Mouse (Mus musculus) limb, embryonic 15.5 days (tissue): ENCODE measurements around the gene Acta2. TPM values are rescaled to one million over a fixed set of nuclear protein-coding genes. Genes with fewer than 3 reads are reported as not detected.

Experiments used
- ATAC-seq: fragments of 200-750 bp; cut with Nextera tagmentation; 2 replicates; pipeline ENCODE4 v1.8.0; 2017; ENCODE audit warnings: low read depth, moderate TSS enrichment; ENCODE audit not compliant: insufficient number of reproducible peaks, low FRiP score, low TSS enrichment
- H3K27ac ChIP-seq: fragments of 300-500 bp; sonication (generic); 2 replicates; pipeline ENCODE4 v1.5.1; 2015; ENCODE audit warnings: moderate library complexity, mild to moderate bottlenecking, inconsistent platforms
- H3K27me3 ChIP-seq: fragments of 300-500 bp; sonication (generic); 2 replicates; pipeline ENCODE4 v1.6.1; 2015; ENCODE audit warnings: inconsistent platforms
- H3K36me3 ChIP-seq: fragments of 300-500 bp; sonication (generic); 2 replicates; pipeline ENCODE4 v1.6.1; 2015; ENCODE audit warnings: inconsistent platforms
- H3K4me1 ChIP-seq: fragments of 300-500 bp; sonication (generic); 2 replicates; pipeline ENCODE4 v1.6.1; 2015; ENCODE audit warnings: inconsistent platforms
- H3K4me2 ChIP-seq: fragments of 300-500 bp; sonication (generic); 2 replicates; pipeline ENCODE4 v1.6.1; 2015; ENCODE audit warnings: mild to moderate bottlenecking, inconsistent platforms
- H3K4me3 ChIP-seq: fragments of 300-500 bp; sonication (generic); 2 replicates; pipeline ENCODE4 v1.5.1; 2015; ENCODE audit warnings: mild to moderate bottlenecking, inconsistent platforms
- H3K9ac ChIP-seq: fragments of 300-500 bp; sonication (generic); 2 replicates; pipeline ENCODE4 v1.6.1; 2015; ENCODE audit warnings: inconsistent platforms
- H3K9me3 ChIP-seq: fragments of 300-500 bp; sonication (generic); 2 replicates; pipeline ENCODE4 v1.6.1; 2016; ENCODE audit warnings: inconsistent platforms
- WGBS: fragments of 180-500 bp; shearing (Covaris S2); methylation state at CpG from one replicate; pipeline ENCODE4 v1.1.7; 2015; 5-methylcytosine and 5-hydroxymethylcytosine counted together
- polyA plus RNA-seq: library from polyadenylated mRNA; unstranded; fragments of >200 nt; fragmentation: Nextera tagmentation; extraction: Ambion mirVana; gene quantifications from 2 replicates; pipeline ENCODE4 v1.2.1, GENCODE M21; 2015

Gene Acta2
- polyA plus RNA-seq, 1 experiment from 2014 or later, result 223 TPM

DNA sequence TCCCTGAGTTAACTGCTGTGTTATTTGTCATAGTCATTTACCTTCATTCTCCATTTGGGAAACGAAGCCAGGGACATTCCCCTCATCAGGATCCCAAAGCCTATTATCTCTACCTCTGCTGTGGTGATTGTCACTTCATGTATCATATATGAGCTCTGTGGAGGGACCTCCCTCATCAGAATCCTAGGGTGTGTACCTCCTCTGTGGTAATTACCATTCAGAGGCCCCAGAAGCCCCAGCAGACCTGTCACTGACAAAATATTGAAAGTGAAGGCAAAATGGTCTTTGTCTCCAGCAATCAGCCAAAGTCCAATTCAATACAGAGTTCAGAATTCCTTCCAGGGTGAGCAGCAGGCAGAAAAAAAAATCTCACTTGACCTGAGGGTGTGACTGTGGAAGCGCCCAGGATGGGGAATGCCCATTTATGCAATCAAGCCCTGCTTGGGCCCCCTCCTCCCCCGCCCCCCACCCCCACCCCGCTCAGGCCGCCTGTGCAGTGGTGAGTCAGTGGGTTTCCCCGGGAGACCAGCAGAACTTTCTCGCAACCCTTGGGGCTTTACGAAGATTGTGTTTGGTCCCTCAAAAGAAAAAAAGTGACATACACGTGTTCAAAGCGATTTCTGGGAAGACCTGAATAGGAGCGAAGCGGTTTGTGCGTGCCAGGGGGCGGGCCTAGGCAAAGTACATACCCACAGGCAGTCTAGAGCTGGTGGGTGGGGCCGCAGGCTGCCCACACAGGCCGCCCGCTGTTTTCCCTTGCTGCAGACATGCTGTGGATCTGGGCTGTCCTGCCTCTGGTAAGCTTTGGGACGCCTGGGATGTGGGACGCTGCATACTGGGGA is 34.8 kb upstream of the Acta2 start, which contains the start of gene Fas:
Gene Fas, plus strand, starts transcription at position 719 of the 842 bp plus-strand sequence.
- peak; percentile 83 for ATAC-seq
- H3K9ac ChIP-seq, result peak within 1 kb of the TSS; percentile 33; the same call in 1 of the 2 replicates
- 4% methylated on average over 19 of the region's 19 CpGs for whole genome bisulfite sequencing
- H3K4me1 ChIP-seq, result peaks cover 14% of the 10 kb centered on the region
- no peaks in the 10 kb centered on the region for H3K36me3 ChIP-seq
- 0 out of 2 replicates have a peak, but pooled peaks cover 3% of the 10 kb centered on the region for H3K27me3 ChIP-seq
- peak within 1 kb of the TSS; percentile 47 for H3K4me3 ChIP-seq
- no peaks in the 10 kb centered on the region for H3K9me3 ChIP-seq
- peak within 1 kb of the TSS; percentile 85 for H3K4me2 ChIP-seq
- H3K27ac ChIP-seq, result no peak within 1 kb of the TSS

DNA sequence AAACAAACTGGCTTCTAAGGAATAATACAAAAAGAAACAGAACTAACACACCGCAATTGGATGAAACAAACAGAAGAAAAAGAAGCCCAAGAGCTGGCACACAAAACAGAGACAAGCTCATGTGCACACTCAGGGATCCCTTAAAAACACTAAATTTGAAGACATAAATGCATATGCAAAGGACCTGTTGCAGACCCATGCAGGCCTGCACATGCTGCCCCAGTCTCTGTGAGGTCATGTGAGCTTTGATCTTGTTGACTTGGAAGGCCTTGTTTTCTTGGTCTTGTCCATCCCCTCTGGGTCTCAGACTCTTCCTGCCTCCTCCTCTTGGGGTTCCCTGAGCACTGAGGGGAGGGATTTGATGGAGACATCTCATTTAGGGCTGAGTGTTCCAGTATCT is 33.3 kb upstream of the Acta2 start:
- no peaks in the 10 kb centered on the region for H3K36me3 ChIP-seq
- no peak overlapping the region for H3K9ac ChIP-seq
- H3K4me2 ChIP-seq, result no peak overlapping the region
- peaks cover 16% of the 10 kb centered on the region for H3K4me1 ChIP-seq
- 0 out of 2 replicates have a peak, but pooled peaks cover 3% of the 10 kb centered on the region for H3K27me3 ChIP-seq
- no peak overlapping the region for H3K27ac ChIP-seq
- WGBS, result 91% methylated on average over 1 of the region's 1 CpGs
- no peak for ATAC-seq
- no peaks in the 10 kb centered on the region for H3K9me3 ChIP-seq
- H3K4me3 ChIP-seq, result no peak overlapping the region

DNA sequence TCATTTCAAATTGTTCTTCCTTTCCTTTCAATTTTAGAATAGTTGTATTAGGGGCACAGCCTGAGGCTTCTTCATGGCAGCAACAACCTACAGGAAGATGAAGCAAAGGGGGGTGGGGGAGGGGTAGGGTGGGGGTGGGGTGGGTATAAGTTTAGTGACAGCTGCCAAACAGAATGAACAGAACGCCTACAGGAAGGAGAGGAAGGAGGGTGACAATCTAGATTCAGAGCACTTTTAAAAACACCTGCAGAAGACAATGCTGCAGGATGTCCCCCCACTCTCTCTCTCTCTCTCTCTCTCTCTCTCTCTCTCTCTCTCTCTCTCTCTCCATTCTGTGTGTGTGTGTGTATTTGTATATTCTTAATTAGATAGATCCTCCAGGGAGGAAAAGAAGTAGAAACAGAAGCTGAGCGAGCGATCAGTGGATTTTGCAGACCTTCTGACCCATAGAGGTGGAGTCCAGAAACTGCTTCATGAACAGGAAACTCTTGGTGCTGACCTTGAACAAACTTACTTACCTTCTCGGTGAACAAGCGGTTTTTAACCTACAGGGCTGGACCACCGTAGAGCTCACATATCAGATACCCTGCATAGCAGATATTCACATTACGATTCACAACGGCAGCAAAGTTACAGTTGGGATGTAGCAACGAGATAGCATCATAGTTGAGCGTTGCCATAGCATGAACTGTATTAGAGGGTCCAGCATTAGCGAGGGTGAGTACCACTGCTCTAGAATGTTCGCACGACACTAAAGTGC is 32.4 kb upstream of the Acta2 start:
- no peak for ATAC-seq
- H3K9me3 ChIP-seq, result no peaks in the 10 kb centered on the region
- no peak overlapping the region for H3K4me3 ChIP-seq
- H3K27me3 ChIP-seq, result no peaks in the 10 kb centered on the region
- no peaks in the 10 kb centered on the region for H3K36me3 ChIP-seq
- no peak overlapping the region for H3K9ac ChIP-seq
- no peak overlapping the region for H3K27ac ChIP-seq
- no peak overlapping the region for H3K4me2 ChIP-seq
- 76% methylated on average over 13 of the region's 13 CpGs for WGBS
- peaks cover 16% of the 10 kb centered on the region for H3K4me1 ChIP-seq

DNA sequence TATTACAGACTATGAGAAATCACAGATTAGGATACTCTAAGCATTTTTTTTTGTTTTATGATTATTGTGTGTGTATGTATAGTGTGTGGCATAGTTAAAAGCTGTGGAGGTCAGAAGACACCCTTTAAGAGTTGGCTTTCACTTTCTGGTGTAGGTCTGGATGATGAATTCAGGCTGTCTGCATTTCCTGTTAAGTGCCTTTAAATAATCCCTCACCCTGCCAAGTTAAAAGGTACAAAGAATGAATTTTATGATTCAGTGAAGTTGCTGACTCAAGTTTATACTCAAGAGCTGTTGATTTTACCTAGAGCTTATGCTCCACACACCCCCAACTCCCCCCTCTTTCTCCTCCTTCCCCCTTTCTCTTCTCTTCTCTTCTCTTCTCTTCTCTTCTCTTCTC is 31.8 kb upstream of the Acta2 start:
- Histone ChIP-seq H3K4me1 (peaks cover 16% of the 10 kb centered on the region), H3K4me3 (no peak overlapping the region), H3K36me3 (no peaks in the 10 kb centered on the region), H3K9me3 (no peaks in the 10 kb centered on the region), H3K4me2 (no peak overlapping the region), H3K9ac (no peak overlapping the region), H3K27me3 (no peaks in the 10 kb centered on the region), H3K27ac (no peak overlapping the region)
- no peak for ATAC-seq

DNA sequence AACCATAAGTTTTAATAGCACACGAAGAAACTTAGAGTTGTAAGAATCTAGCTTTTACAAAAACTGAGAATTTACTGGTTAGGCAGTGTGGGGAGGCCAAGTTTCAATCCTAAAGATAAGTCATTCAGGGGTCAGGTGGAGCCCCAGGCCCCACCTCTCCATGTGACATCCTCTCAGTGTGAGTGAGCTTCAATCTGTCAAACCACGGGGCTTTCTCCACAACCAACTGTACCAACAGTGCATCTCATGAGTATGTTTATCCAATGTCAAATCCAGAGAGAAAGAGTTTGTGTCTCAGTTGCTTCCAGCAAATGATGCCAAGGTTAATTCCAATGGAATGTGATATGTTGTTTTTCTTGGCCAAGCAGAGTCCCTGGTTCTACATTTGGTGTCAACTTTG is 29.4 kb upstream of the Acta2 start:
- H3K9ac ChIP-seq, result no peak overlapping the region
- no peak overlapping the region for H3K4me2 ChIP-seq
- H3K27ac ChIP-seq, result no peak overlapping the region
- H3K4me3 ChIP-seq, result no peak overlapping the region
- H3K27me3 ChIP-seq, result no peaks in the 10 kb centered on the region
- no peaks in the 10 kb centered on the region for H3K9me3 ChIP-seq
- ATAC-seq, result no peak
- peaks cover 2% of the 10 kb centered on the region; the same call in 1 of the 2 replicates for H3K4me1 ChIP-seq
- H3K36me3 ChIP-seq, result no peaks in the 10 kb centered on the region
- WGBS, result 56% methylated on average over 2 of the region's 2 CpGs

DNA sequence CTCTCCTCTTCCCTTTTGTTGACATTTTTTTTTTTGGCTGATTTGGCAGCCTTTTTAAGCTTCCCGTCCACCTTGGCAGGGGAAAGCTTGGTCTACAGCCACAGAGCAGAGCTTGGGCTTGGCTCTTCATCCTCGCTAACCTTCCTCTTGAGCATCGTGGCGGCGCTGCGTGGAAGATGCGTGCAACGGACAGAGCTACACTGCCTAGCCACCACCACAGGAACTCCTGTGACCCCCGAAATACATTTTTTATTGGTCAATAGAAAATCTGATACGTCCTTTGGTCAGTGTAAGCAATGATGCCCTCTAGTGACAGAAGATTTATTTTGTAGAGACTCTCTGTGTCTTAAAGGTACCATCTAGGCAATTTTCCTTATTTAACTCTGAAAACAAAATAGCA is 29.0 kb upstream of the Acta2 start:
- no peak overlapping the region for H3K4me2 ChIP-seq

DNA sequence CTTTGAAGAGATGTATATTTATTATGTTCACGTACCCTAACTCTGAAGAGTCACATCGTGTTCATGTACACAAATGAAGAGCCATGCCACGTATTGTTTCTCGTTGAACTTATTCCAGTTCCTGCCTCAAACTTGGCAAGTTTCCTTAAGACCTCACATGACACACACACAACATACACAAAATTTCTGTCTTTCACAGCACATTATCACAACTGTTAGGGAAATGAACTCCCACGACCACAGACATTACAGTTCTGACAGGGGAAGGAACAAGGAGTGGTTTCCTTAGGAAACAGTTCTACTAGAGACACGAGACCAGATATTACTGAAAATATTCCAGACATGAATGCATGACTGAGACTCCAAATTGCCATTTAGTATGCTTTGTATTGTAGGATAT is 28.2 kb upstream of the Acta2 start:
- Histone ChIP-seq H3K4me2 (no peak overlapping the region), H3K4me1 (peaks cover 2% of the 10 kb centered on the region; the same call in 1 of the 2 replicates)
- no peak for ATAC-seq

More for the DNA sequence above, 29.0 kb upstream of the Acta2 start:
- Histone ChIP-seq H3K4me1 (peaks cover 2% of the 10 kb centered on the region; the same call in 1 of the 2 replicates), H3K9ac (no peak overlapping the region), H3K27me3 (no peaks in the 10 kb centered on the region), H3K27ac (no peak overlapping the region), H3K9me3 (no peaks in the 10 kb centered on the region), H3K4me3 (no peak overlapping the region), H3K36me3 (no peaks in the 10 kb centered on the region)
- WGBS, result 54% methylated on average over 10 of the region's 10 CpGs
- ATAC-seq, result no peak

DNA sequence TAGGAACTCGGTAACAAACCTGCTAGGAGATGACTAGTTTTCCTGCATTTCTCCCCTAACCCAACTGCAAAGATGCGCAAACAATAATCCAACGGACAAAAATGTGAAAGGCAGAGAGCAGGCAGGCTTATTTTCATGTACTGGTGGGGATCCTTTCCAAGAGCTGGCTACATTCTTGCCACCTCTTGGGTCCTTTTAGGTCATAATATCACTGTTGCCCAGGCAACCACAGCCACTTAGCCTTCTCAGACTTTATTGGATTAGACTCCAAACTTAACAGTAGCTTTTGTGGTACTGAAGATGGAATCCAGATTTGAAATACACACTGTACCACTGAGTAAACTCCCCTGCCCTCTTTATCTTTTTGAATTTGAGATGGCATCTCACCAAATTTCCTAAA is 22.7 kb upstream of the Acta2 start:
- Histone ChIP-seq H3K27me3 (no peaks in the 10 kb centered on the region), H3K9me3 (no peaks in the 10 kb centered on the region), H3K36me3 (no peaks in the 10 kb centered on the region), H3K4me3 (no peak overlapping the region), H3K27ac (no peak overlapping the region), H3K4me2 (no peak overlapping the region), H3K9ac (no peak overlapping the region), H3K4me1 (no peaks in the 10 kb centered on the region; the same call in 1 of the 2 replicates)
- no peak for ATAC-seq
- 65% methylated on average over 3 of the region's 3 CpGs for WGBS

More for the DNA sequence above, 28.2 kb upstream of the Acta2 start:
- H3K9me3 ChIP-seq, result no peaks in the 10 kb centered on the region
- H3K27me3 ChIP-seq, result no peaks in the 10 kb centered on the region
- H3K27ac ChIP-seq, result no peak overlapping the region
- no peaks in the 10 kb centered on the region for H3K36me3 ChIP-seq
- no peak overlapping the region for H3K9ac ChIP-seq
- 73% methylated on average over 6 of the region's 6 CpGs for WGBS
- H3K4me3 ChIP-seq, result no peak overlapping the region

DNA sequence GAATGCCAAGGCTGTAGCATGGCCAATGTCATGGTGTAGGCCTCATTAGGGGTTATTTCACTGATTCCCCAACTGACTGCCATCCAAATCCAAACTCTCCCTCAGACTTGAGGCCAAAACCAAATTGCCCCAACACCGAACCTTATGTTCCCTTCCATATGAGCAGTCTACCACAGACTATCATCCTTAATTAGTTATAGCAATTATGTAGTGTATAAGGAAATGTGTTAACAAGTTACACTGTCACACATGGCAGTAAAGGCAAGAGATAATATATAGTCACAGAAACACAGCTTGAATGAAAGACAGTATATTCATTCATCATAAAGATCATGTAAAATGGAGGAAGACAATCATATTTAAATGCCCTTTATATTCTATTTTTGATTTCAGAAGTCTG is 17.7 kb upstream of the Acta2 start:
- Histone ChIP-seq H3K4me3 (no peak overlapping the region), H3K27me3 (no peaks in the 10 kb centered on the region), H3K4me2 (no peak overlapping the region), H3K9me3 (no peaks in the 10 kb centered on the region), H3K27ac (no peak overlapping the region), H3K36me3 (no peaks in the 10 kb centered on the region), H3K9ac (no peak overlapping the region), H3K4me1 (no peaks in the 10 kb centered on the region; the same call in 1 of the 2 replicates)
- WGBS, result 93% methylated on average over 1 of the region's 1 CpGs
- ATAC-seq, result no peak

DNA sequence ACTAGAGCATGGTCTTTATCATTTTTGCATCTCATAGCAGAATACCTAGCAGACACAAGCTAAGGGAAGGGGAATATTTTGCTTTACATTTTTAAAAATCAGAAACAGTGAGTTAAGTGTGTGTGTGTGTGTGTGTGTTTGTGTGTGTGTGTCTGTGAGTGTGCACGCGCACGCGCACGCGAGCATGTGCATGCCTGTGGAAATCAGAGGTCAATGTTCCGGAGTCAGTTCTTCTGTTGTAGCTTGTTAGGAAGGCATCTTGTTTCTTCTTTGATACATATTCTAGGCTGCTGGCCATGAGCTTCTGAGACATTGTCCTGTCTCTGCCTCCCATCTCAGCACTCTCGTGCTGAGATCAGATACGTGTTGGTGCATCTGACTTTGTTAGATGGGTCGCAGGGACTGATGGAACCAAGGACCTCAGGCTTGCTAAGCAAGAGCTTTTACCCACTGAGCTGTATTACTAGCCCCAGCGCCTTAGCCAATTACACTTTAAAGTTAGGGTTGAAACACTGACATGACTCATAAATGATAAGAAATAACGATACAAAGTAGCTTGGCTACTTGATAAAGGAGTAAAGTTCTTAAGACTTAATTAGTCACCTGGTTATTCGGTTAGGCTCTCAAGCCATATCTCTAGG is 15.6 kb upstream of the Acta2 start:
- no peak for ATAC-seq
- Histone ChIP-seq H3K4me1 (no peaks in the 10 kb centered on the region), H3K4me3 (no peak overlapping the region), H3K27ac (no peak overlapping the region), H3K4me2 (no peak overlapping the region), H3K27me3 (no peaks in the 10 kb centered on the region), H3K9ac (no peak overlapping the region), H3K36me3 (no peaks in the 10 kb centered on the region), H3K9me3 (no peaks in the 10 kb centered on the region)
- 92% methylated on average over 13 of the region's 13 CpGs for WGBS

DNA sequence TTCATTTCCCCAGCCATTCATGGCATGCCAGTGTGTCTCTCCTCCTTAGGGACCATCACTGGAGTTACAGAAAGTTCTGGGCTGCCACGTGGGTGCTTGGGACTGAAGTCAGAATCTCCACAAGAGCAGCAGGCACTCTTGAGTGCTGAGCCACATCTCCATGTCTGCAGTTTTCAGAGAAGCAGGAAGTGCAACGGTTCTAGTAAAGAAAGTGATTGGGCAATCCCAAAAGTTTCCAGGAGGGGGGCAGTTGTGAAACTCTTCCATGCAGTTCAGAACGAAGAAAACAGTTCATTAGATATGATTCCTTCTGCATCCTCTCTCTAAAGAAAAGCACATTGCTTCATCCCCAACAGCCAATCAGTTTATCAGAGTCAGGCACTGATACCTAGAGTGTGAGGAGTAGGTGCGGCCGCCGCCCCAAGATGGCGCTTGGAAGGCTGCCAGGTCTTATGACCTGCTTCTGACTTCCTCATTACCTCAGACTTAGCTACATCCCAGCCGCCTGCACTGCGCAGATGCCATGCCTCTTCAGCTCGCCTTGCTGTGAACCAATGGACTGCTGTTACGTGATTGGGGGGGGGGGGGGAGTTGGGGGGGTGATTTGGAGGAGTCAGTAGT is 14.8 kb upstream of the Acta2 start:
- H3K4me1 ChIP-seq, result no peaks in the 10 kb centered on the region
- WGBS, result 83% methylated on average over 11 of the region's 11 CpGs
- H3K36me3 ChIP-seq, result no peaks in the 10 kb centered on the region
- ATAC-seq, result no peak
- H3K27me3 ChIP-seq, result no peaks in the 10 kb centered on the region
- H3K4me2 ChIP-seq, result no peak overlapping the region
- no peaks in the 10 kb centered on the region for H3K9me3 ChIP-seq
- H3K9ac ChIP-seq, result no peak overlapping the region
- no peak overlapping the region for H3K4me3 ChIP-seq
- no peak overlapping the region for H3K27ac ChIP-seq
